Mouse (Mus musculus): ENCODE results near the gene Gm20388. TPM values are rescaled to one million over a fixed set of nuclear protein-coding genes. Genes with fewer than 3 reads are reported as not detected.
A peak's percentile ranks its signal among the peaks of the same experiment; 100 is the strongest.

Gene Gm20388
- polyA plus RNA-seq, 1 experiment from 2014 or later = not detected

DNA sequence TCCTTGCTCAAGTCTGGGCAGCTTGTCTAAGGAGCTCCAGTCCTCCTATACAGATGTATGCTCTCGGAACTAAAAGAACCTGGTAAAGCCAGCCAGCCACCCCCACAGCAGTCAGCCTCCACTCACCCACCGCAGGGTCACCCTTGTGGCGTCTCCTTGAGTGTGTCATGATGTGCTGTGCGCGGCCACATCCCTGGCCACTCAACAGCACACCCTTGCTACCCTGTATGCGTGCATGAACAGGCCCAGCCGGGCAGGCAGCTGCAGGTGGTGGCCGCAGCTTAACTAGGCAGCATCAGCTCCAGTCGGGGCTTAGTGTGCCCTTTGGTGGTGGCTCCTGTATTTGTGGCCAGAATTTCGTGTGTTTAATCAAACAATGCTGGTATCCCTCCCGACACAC lies 2546.5 kb downstream of the Gm20388 start:
- Histone ChIP-seq H3K9me3 (ENCODE audit: control insufficient read depth, low read length) (no peaks in the 10 kb centered on the region), H3K27ac (no peak overlapping the region), H3K9ac (no peak overlapping the region), H3K27me3 (ENCODE audit: control insufficient read depth, insufficient read depth, low read length) (peaks cover 47% of the 10 kb centered on the region), H3K4me2 (replicated peaks) (no peak overlapping the region), H3K4me3 (replicated peaks; ENCODE audit: low read length) (no peak overlapping the region), H3K36me3 (replicated peaks; ENCODE audit: control insufficient read depth, insufficient read depth) (no peaks in the 10 kb centered on the region), H3K4me1 (replicated peaks; ENCODE audit: control insufficient read depth, insufficient read depth, low read length) (peaks cover 10% of the 10 kb centered on the region)
- 80% methylated on average over 11 of the region's 11 CpGs for WGBS
- DNase-seq (ENCODE audit: low spot score) (no peak), ATAC-seq (ENCODE audit: low FRiP score) (no peak)

DNA sequence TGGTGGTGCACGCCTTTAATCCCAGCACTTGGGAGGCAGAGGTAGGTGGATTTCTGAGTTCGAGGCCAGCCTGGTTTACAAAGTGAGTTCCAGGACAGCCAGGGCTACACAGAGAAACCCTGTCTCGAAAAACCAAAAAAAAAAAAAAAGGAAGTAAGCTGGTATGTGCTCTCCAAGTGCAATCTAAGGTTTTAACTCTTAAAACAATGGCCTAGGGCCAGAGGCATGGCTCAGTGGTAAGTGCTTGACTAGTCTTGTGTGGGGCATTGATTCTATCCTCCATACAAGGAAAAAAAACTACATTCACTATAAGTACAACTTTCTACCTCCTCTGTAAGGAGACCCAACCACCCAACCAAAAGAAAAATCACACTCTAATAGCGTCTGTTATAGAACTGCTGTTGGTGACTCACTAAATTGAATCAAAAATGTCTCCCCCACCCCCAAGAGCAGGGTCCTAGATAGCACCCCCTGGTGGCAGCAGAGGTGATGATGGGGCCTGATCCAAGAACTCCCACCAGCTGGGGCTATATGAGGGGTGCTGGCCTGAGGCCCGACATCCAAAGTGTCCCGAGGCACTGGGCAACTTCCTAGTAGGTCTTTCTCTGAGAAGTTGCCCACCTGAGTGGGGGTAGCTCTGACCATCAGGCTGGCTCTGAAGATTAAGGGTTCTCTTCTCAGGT lies 2548.7 kb downstream of the Gm20388 start:
- peaks cover 54% of the 10 kb centered on the region for H3K27me3 ChIP-seq (ENCODE audit: control insufficient read depth, insufficient read depth, low read length)
- H3K36me3 ChIP-seq (replicated peaks; ENCODE audit: control insufficient read depth, insufficient read depth) = no peaks in the 10 kb centered on the region
- no peak overlapping the region for H3K9ac ChIP-seq
- DNase-seq (ENCODE audit: low spot score) = no peak
- H3K27ac ChIP-seq = no peak overlapping the region
- no peak overlapping the region for H3K4me3 ChIP-seq (replicated peaks; ENCODE audit: low read length)
- ATAC-seq (ENCODE audit: low FRiP score) = no peak
- WGBS = 57% methylated on average over 5 of the region's 6 CpGs
- no peaks in the 10 kb centered on the region for H3K9me3 ChIP-seq (ENCODE audit: control insufficient read depth, low read length)
- peaks cover 10% of the 10 kb centered on the region for H3K4me1 ChIP-seq (replicated peaks; ENCODE audit: control insufficient read depth, insufficient read depth, low read length)
- no peak overlapping the region for H3K4me2 ChIP-seq (replicated peaks)

DNA sequence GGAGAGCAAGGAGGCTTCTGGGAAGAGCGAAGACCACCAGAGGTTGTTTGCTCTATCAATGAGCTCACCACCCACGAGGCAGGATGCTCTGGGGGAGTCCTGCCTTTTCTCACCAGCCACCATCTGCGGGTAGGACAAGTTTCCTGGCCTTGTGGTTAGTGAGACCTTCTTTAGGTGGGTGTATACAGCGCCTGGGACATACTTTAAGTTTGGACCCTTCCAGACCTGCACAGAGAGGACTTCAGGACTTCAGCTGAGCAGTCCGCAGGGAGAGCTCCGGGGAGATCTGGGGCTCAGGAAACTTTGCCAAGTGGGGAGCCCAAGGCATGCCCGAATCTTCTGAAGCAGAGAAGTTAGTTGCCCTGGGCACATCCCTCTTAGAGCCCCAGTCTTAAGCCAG lies 2549.3 kb downstream of the Gm20388 start:
- no peaks in the 10 kb centered on the region for H3K36me3 ChIP-seq (replicated peaks; ENCODE audit: control insufficient read depth, insufficient read depth)
- H3K4me2 ChIP-seq (replicated peaks) = peak overlapping the region; percentile 68
- H3K9ac ChIP-seq = no peak overlapping the region
- peaks cover 54% of the 10 kb centered on the region for H3K27me3 ChIP-seq (ENCODE audit: control insufficient read depth, insufficient read depth, low read length)
- peaks cover 10% of the 10 kb centered on the region for H3K4me1 ChIP-seq (replicated peaks; ENCODE audit: control insufficient read depth, insufficient read depth, low read length)
- H3K4me3 ChIP-seq (replicated peaks; ENCODE audit: low read length) = peak overlapping the region; percentile 32
- ATAC-seq (ENCODE audit: low FRiP score) (no peak), DNase-seq (ENCODE audit: low spot score) (no peak)
- no peaks in the 10 kb centered on the region for H3K9me3 ChIP-seq (ENCODE audit: control insufficient read depth, low read length)
- 28% methylated on average over 7 of the region's 7 CpGs for WGBS
- no peak overlapping the region for H3K27ac ChIP-seq

GRCm38 (mm10) chr8:122460524-122461472 lies 2550.2 kb downstream of the Gm20388 start, which contains the start of gene Snai3:
Gene Snai3, minus strand, starts transcription at chr8:122460733.
- 0 out of 2 replicates have a peak, but pooled peaks cover 4% of the 10 kb centered on the region for H3K36me3 ChIP-seq (replicated peaks; ENCODE audit: control insufficient read depth, insufficient read depth)
- peak within 1 kb of the TSS; percentile 39 for H3K9ac ChIP-seq
- WGBS = 2% methylated on average over 56 of the region's 56 CpGs
- H3K4me1 ChIP-seq (replicated peaks; ENCODE audit: control insufficient read depth, insufficient read depth, low read length) = peaks cover 10% of the 10 kb centered on the region
- DNase-seq (ENCODE audit: low spot score) (peak; percentile 33), ATAC-seq (ENCODE audit: low FRiP score) (no peak; the same call in 1 of the 2 replicates)
- peak within 1 kb of the TSS; percentile 68 for H3K4me2 ChIP-seq (replicated peaks)
- H3K27me3 ChIP-seq (ENCODE audit: control insufficient read depth, insufficient read depth, low read length) = peaks cover 54% of the 10 kb centered on the region
- H3K4me3 ChIP-seq (replicated peaks; ENCODE audit: low read length) = peak within 1 kb of the TSS; percentile 32
- H3K27ac ChIP-seq = no peak within 1 kb of the TSS
- no peaks in the 10 kb centered on the region for H3K9me3 ChIP-seq (ENCODE audit: control insufficient read depth, low read length)

- ATAC-seq (ENCODE audit: low FRiP score) = no peak
- WGBS = 62% methylated on average over 11 of the region's 11 CpGs
- peaks cover 12% of the 10 kb centered on the region for H3K36me3 ChIP-seq (replicated peaks; ENCODE audit: control insufficient read depth, insufficient read depth)
- no peak for DNase-seq (ENCODE audit: low spot score)
- H3K27ac ChIP-seq = no peak overlapping the region
- peaks cover 10% of the 10 kb centered on the region for H3K4me1 ChIP-seq (replicated peaks; ENCODE audit: control insufficient read depth, insufficient read depth, low read length)
- no peaks in the 10 kb centered on the region for H3K9me3 ChIP-seq (ENCODE audit: control insufficient read depth, low read length)
- H3K27me3 ChIP-seq (ENCODE audit: control insufficient read depth, insufficient read depth, low read length) = peaks cover 54% of the 10 kb centered on the region
- no peak overlapping the region for H3K4me3 ChIP-seq (replicated peaks; ENCODE audit: low read length)
- H3K9ac ChIP-seq = no peak overlapping the region
- H3K4me2 ChIP-seq (replicated peaks) = no peak overlapping the region
Observed at GRCm38 (mm10) chr8:122461473-122462148, 2551.0 kb downstream of the Gm20388 start.

DNA sequence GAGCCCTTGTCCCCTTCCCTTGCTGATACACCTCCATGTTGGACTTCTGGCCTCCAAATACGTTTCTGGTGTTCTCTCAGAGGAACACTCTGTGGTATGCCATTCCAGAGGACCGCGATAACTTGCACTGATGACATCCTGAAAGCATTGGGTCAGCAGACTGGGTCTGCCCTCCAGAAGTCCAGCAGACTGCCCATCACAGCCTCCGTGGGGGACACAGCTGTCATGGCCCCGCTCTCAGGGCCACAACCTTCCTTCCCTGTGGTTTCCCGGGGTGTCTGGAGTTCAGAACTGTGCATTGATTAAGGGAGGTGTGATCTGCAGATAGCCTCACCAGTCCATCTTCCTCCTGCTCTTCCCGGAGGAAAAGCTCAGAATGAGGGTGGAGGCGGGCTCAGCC lies 2551.9 kb downstream of the Gm20388 start:
- no peaks in the 10 kb centered on the region for H3K9me3 ChIP-seq (ENCODE audit: control insufficient read depth, low read length)
- no peak for ATAC-seq (ENCODE audit: low FRiP score)
- 74% methylated on average over 8 of the region's 8 CpGs for WGBS
- H3K9ac ChIP-seq = no peak overlapping the region
- H3K4me1 ChIP-seq (replicated peaks; ENCODE audit: control insufficient read depth, insufficient read depth, low read length) = peaks cover 10% of the 10 kb centered on the region
- H3K4me3 ChIP-seq (replicated peaks; ENCODE audit: low read length) = no peak overlapping the region
- no peak overlapping the region for H3K27ac ChIP-seq
- peaks cover 50% of the 10 kb centered on the region for H3K27me3 ChIP-seq (ENCODE audit: control insufficient read depth, insufficient read depth, low read length)
- DNase-seq (ENCODE audit: low spot score) = no peak
- peaks cover 21% of the 10 kb centered on the region for H3K36me3 ChIP-seq (replicated peaks; ENCODE audit: control insufficient read depth, insufficient read depth)
- H3K4me2 ChIP-seq (replicated peaks) = no peak overlapping the region

DNA sequence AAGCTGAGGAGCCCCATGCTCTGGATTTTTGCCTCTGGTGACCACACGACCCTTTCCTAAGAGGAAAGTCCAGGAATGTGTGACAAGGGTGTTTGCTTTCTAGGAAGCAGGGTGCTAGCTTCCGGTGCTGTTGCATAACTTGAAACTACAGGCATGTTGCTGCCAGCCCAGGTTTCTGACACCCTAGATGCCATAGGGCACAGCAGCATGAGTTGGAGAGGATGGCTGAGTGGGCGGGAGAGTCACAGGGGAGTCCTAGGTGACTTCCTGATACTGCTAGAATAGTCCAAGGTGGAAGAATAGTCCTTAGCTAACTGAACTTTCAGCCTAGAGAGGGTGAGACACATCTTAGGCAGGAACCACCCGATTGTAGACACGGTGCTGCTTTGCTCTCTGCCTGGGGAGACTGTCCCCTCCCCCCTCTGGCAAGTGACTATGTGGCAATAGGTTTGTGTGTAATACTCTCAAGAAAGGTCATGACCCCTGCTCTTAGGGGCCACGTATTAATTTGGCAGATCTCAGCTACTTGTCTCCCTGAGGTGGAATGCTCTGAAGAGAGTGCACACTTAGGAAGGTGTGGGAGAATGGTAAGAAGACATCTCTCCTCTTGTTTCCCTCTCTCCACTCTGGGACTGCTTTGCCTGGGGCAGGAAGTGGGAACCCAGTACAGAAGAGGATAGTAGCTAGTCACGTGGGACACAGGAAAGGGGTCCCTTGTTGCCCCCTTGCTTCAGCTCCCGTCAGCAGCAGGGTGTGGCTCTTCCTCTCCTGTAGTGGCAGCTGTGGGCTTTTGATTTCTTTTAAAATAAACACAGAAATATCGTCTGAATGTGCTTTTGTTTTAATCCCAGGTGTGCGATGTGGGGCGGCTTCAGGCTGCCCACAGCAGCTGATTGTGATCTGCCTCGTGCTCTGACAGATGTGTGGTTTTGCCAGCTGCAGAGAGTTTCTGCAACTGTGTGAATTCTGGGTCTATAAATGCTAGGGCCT lies 2553.3 kb downstream of the Gm20388 start:
- H3K4me3 ChIP-seq (replicated peaks; ENCODE audit: low read length) = no peak overlapping the region
- peaks cover 35% of the 10 kb centered on the region for H3K36me3 ChIP-seq (replicated peaks; ENCODE audit: control insufficient read depth, insufficient read depth)
- no peaks in the 10 kb centered on the region for H3K9me3 ChIP-seq (ENCODE audit: control insufficient read depth, low read length)
- H3K27ac ChIP-seq = no peak overlapping the region
- peaks cover 10% of the 10 kb centered on the region for H3K4me1 ChIP-seq (replicated peaks; ENCODE audit: control insufficient read depth, insufficient read depth, low read length)
- DNase-seq (ENCODE audit: low spot score) (no peak), ATAC-seq (ENCODE audit: low FRiP score) (no peak)
- peaks cover 37% of the 10 kb centered on the region for H3K27me3 ChIP-seq (ENCODE audit: control insufficient read depth, insufficient read depth, low read length)
- no peak overlapping the region for H3K4me2 ChIP-seq (replicated peaks)
- WGBS = 70% methylated on average over 12 of the region's 12 CpGs
- no peak overlapping the region for H3K9ac ChIP-seq

GRCm38 (mm10) chr8:122464985-122465384 lies 2554.3 kb downstream of the Gm20388 start:
- Histone ChIP-seq H3K4me3 (replicated peaks; ENCODE audit: low read length) (no peak overlapping the region), H3K4me1 (replicated peaks; ENCODE audit: control insufficient read depth, insufficient read depth, low read length) (peaks cover 10% of the 10 kb centered on the region), H3K27ac (no peak overlapping the region), H3K9ac (no peak overlapping the region), H3K4me2 (replicated peaks) (no peak overlapping the region), H3K9me3 (ENCODE audit: control insufficient read depth, low read length) (no peaks in the 10 kb centered on the region), H3K36me3 (replicated peaks; ENCODE audit: control insufficient read depth, insufficient read depth) (peaks cover 39% of the 10 kb centered on the region), H3K27me3 (ENCODE audit: control insufficient read depth, insufficient read depth, low read length) (peaks cover 30% of the 10 kb centered on the region)
- DNase-seq (ENCODE audit: low spot score) (no peak), ATAC-seq (ENCODE audit: low FRiP score) (no peak)
- 72% methylated on average over 7 of the region's 7 CpGs for whole genome bisulfite sequencing
